Mouse (Mus musculus): Measurements from ENCODE around the gene Gm5294. TPM values are rescaled to one million over a fixed set of nuclear protein-coding genes. Genes with fewer than 3 reads are reported as not detected.

Gene Gm5294
- polyA plus RNA-seq (2015; fragmentation: Nextera tagmentation; extraction: Ambion mirVana), result not detected in 2 replicates

GRCm38 (mm10) chr5:138819780-138820179 is at the start of gene Gm5294:
Gene Gm5294 (plus strand): TSS chr5:138820080.
- no peaks in the 10 kb centered on the region for H3K4me1 ChIP-seq (ENCODE audit: control insufficient read depth, insufficient read depth, low read length)
- no peak within 1 kb of the TSS for H3K27ac ChIP-seq (ENCODE audit: low read length)
- peak within 1 kb of the TSS; percentile 43 for H3K4me3 ChIP-seq (replicated peaks; ENCODE audit: low read length)
- ATAC-seq (ENCODE audit: insufficient read depth, low FRiP score), result no peak
- H3K4me2 ChIP-seq (ENCODE audit: low read depth, low read length), result peak within 1 kb of the TSS; percentile 54
- WGBS, result 18% methylated on average over 21 of the region's 21 CpGs
- H3K9me3 ChIP-seq (replicated peaks; ENCODE audit: control insufficient read depth, low read length), result 0 out of 2 replicates have a peak, but pooled peaks cover 5% of the 10 kb centered on the region
- H3K9ac ChIP-seq (ENCODE audit: low read length), result peak within 1 kb of the TSS; percentile 13; the same call in 1 of the 2 replicates
- H3K27me3 ChIP-seq (ENCODE audit: control insufficient read depth, insufficient read depth, low read length), result peaks cover 47% of the 10 kb centered on the region
- H3K36me3 ChIP-seq (ENCODE audit: control insufficient read depth, insufficient read depth, low read length), result no peaks in the 10 kb centered on the region

GRCm38 (mm10) chr5:138775096-138775495 is 44.8 kb upstream of the Gm5294 start:
- 92% methylated on average over 5 of the region's 5 CpGs for WGBS
- H3K27ac ChIP-seq (ENCODE audit: low read length), result no peak overlapping the region
- peaks cover 7% of the 10 kb centered on the region; the same call in 1 of the 2 replicates for H3K4me1 ChIP-seq (ENCODE audit: control insufficient read depth, insufficient read depth, low read length)
- H3K36me3 ChIP-seq (ENCODE audit: control insufficient read depth, insufficient read depth, low read length), result no peaks in the 10 kb centered on the region
- ATAC-seq (ENCODE audit: insufficient read depth, low FRiP score), result no peak
- H3K27me3 ChIP-seq (ENCODE audit: control insufficient read depth, insufficient read depth, low read length), result no peaks in the 10 kb centered on the region
- H3K4me2 ChIP-seq (ENCODE audit: low read depth, low read length), result no peak overlapping the region
- H3K9ac ChIP-seq (ENCODE audit: low read length), result no peak overlapping the region
- no peak overlapping the region for H3K4me3 ChIP-seq (replicated peaks; ENCODE audit: low read length)
- H3K9me3 ChIP-seq (replicated peaks; ENCODE audit: control insufficient read depth, low read length), result no peaks in the 10 kb centered on the region

GRCm38 (mm10) chr5:138776346-138776745 is 43.5 kb upstream of the Gm5294 start:
- Histone ChIP-seq H3K4me1 (ENCODE audit: control insufficient read depth, insufficient read depth, low read length) (peaks cover 7% of the 10 kb centered on the region; the same call in 1 of the 2 replicates), H3K9me3 (replicated peaks; ENCODE audit: control insufficient read depth, low read length) (no peaks in the 10 kb centered on the region), H3K4me2 (ENCODE audit: low read depth, low read length) (no peak overlapping the region), H3K27ac (ENCODE audit: low read length) (no peak overlapping the region), H3K9ac (ENCODE audit: low read length) (no peak overlapping the region), H3K36me3 (ENCODE audit: control insufficient read depth, insufficient read depth, low read length) (no peaks in the 10 kb centered on the region), H3K27me3 (ENCODE audit: control insufficient read depth, insufficient read depth, low read length) (no peaks in the 10 kb centered on the region), H3K4me3 (replicated peaks; ENCODE audit: low read length) (no peak overlapping the region)
- 45% methylated on average over 1 of the region's 1 CpGs for WGBS
- no peak for ATAC-seq (ENCODE audit: insufficient read depth, low FRiP score)

DNA sequence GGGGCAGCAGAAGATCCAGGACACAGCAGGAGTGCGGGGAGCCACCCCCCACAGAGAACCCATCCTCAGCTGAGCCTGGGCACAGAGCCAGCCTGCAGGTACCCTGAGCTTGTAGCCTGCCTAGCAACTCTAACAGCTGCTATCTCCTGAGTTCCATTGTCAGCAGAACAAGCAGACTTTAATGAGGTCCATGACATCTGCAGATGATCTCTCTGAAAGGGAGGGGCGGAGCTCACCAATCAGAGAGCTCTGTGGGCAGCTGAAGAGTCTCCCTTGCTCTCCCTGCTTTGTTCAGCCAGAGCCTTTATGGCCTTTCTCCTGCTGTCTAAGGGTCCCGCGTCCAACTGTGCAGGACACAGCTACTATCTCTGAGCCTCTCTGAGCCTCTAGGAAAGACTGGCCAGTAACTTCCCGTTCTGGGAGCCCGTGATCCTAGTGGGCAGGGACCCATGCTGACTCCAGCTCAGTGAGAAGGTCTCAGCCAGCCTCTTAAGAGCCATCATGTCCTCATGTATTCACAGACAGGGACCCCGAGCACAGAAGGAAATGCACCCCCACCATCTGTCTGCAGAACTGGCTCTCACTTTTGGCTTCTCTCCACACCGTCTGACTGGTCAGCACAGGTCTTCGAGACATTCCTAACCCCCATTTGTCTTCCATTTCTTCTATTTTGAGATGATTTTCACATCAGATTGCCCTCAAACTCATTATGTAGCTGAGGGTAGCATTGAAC is 41.0 kb upstream of the Gm5294 start:
- Histone ChIP-seq H3K4me2 (ENCODE audit: low read depth, low read length) (no peak overlapping the region), H3K27me3 (ENCODE audit: control insufficient read depth, insufficient read depth, low read length) (no peaks in the 10 kb centered on the region), H3K4me3 (replicated peaks; ENCODE audit: low read length) (no peak overlapping the region), H3K27ac (ENCODE audit: low read length) (no peak overlapping the region), H3K9me3 (replicated peaks; ENCODE audit: control insufficient read depth, low read length) (no peaks in the 10 kb centered on the region), H3K9ac (ENCODE audit: low read length) (no peak overlapping the region), H3K4me1 (ENCODE audit: control insufficient read depth, insufficient read depth, low read length) (peaks cover 7% of the 10 kb centered on the region; the same call in 1 of the 2 replicates), H3K36me3 (ENCODE audit: control insufficient read depth, insufficient read depth, low read length) (no peaks in the 10 kb centered on the region)
- 63% methylated on average over 9 of the region's 9 CpGs for WGBS
- ATAC-seq (ENCODE audit: insufficient read depth, low FRiP score), result peak; percentile 11; the same call in 1 of the 2 replicates

DNA sequence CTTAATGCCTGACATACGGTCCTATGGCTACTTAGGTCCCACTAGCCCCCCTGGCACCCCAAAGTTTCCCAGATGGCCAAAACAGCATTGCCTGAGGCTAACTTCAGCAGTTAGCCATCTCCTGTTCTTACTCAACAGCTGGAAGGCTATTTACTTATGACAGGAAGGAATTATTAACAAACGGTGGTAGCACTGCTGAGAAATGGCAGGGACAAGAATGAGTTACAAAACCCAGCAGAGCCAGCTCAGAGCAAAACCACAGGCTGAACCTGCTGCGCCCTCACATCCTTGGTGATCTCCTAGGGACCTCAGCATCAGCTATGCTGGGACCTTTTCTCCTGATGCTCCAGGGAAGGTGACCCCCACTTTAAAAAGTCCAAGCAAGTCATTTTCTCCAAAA is 40.2 kb upstream of the Gm5294 start:
- 56% methylated on average over 3 of the region's 3 CpGs for WGBS
- no peak overlapping the region for H3K4me3 ChIP-seq (replicated peaks; ENCODE audit: low read length)
- H3K9ac ChIP-seq (ENCODE audit: low read length), result no peak overlapping the region
- H3K36me3 ChIP-seq (ENCODE audit: control insufficient read depth, insufficient read depth, low read length), result no peaks in the 10 kb centered on the region
- ATAC-seq (ENCODE audit: insufficient read depth, low FRiP score), result no peak
- no peaks in the 10 kb centered on the region for H3K27me3 ChIP-seq (ENCODE audit: control insufficient read depth, insufficient read depth, low read length)
- H3K9me3 ChIP-seq (replicated peaks; ENCODE audit: control insufficient read depth, low read length), result no peaks in the 10 kb centered on the region
- no peak overlapping the region for H3K27ac ChIP-seq (ENCODE audit: low read length)
- H3K4me2 ChIP-seq (ENCODE audit: low read depth, low read length), result no peak overlapping the region
- H3K4me1 ChIP-seq (ENCODE audit: control insufficient read depth, insufficient read depth, low read length), result peaks cover 7% of the 10 kb centered on the region; the same call in 1 of the 2 replicates

DNA sequence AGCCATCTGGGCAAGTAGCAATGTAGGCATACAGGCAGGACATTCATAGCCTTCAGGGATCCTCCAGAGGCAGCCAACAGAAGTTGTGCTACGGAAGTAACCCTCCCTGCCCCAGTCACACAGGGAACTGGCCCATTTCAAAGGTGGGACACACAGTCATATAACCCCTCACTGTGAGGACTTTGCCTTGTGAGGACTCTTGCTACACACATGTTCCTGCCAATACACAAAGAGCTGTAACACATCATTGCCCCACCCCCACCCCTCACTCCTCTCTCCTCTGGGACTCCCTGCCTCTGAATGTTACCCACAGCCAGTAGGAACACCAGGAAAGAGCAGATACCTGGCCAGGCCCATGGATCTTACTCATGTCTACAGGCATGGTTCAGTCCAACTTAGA is 37.2 kb upstream of the Gm5294 start:
- Histone ChIP-seq H3K4me2 (ENCODE audit: low read depth, low read length) (no peak overlapping the region), H3K27ac (ENCODE audit: low read length) (no peak overlapping the region), H3K4me3 (replicated peaks; ENCODE audit: low read length) (no peak overlapping the region), H3K9ac (ENCODE audit: low read length) (no peak overlapping the region), H3K36me3 (ENCODE audit: control insufficient read depth, insufficient read depth, low read length) (no peaks in the 10 kb centered on the region), H3K27me3 (ENCODE audit: control insufficient read depth, insufficient read depth, low read length) (no peaks in the 10 kb centered on the region), H3K4me1 (ENCODE audit: control insufficient read depth, insufficient read depth, low read length) (peaks cover 7% of the 10 kb centered on the region; the same call in 1 of the 2 replicates), H3K9me3 (replicated peaks; ENCODE audit: control insufficient read depth, low read length) (no peaks in the 10 kb centered on the region)
- 91% methylated on average over 1 of the region's 1 CpGs for WGBS
- no peak for ATAC-seq (ENCODE audit: insufficient read depth, low FRiP score)

DNA sequence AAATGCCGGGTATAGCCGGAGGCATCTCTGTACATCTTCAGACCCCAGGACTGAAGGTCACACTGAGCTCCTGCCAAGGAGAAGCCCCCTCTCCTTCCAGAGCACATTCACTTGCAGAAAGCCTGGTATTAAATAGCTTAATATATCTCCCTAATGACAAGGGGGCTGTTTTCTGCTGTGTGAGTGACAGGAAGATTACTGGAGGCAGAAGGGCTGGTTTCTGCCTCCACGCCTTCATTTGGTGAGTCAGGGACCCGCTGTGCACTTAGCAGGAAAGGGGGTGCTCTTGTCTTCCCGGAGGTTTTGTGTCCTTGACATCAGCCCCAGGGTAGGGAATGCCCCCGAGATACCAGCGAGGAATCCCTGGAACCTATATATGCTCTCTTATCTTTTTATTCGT is 36.7 kb upstream of the Gm5294 start:
- no peaks in the 10 kb centered on the region for H3K27me3 ChIP-seq (ENCODE audit: control insufficient read depth, insufficient read depth, low read length)
- peaks cover 7% of the 10 kb centered on the region; the same call in 1 of the 2 replicates for H3K4me1 ChIP-seq (ENCODE audit: control insufficient read depth, insufficient read depth, low read length)
- no peaks in the 10 kb centered on the region for H3K36me3 ChIP-seq (ENCODE audit: control insufficient read depth, insufficient read depth, low read length)
- WGBS, result 75% methylated on average over 8 of the region's 8 CpGs
- H3K27ac ChIP-seq (ENCODE audit: low read length), result no peak overlapping the region
- H3K9ac ChIP-seq (ENCODE audit: low read length), result no peak overlapping the region
- no peak overlapping the region for H3K4me3 ChIP-seq (replicated peaks; ENCODE audit: low read length)
- no peak for ATAC-seq (ENCODE audit: insufficient read depth, low FRiP score)
- H3K4me2 ChIP-seq (ENCODE audit: low read depth, low read length), result no peak overlapping the region
- H3K9me3 ChIP-seq (replicated peaks; ENCODE audit: control insufficient read depth, low read length), result no peaks in the 10 kb centered on the region

GRCm38 (mm10) chr5:138785986-138786515 is 33.8 kb upstream of the Gm5294 start:
- Histone ChIP-seq H3K27me3 (ENCODE audit: control insufficient read depth, insufficient read depth, low read length) (no peaks in the 10 kb centered on the region), H3K9me3 (replicated peaks; ENCODE audit: control insufficient read depth, low read length) (no peaks in the 10 kb centered on the region), H3K4me3 (replicated peaks; ENCODE audit: low read length) (no peak overlapping the region), H3K4me2 (ENCODE audit: low read depth, low read length) (no peak overlapping the region), H3K36me3 (ENCODE audit: control insufficient read depth, insufficient read depth, low read length) (no peaks in the 10 kb centered on the region), H3K4me1 (ENCODE audit: control insufficient read depth, insufficient read depth, low read length) (no peaks in the 10 kb centered on the region), H3K9ac (ENCODE audit: low read length) (no peak overlapping the region), H3K27ac (ENCODE audit: low read length) (no peak overlapping the region)
- no peak for ATAC-seq (ENCODE audit: insufficient read depth, low FRiP score)
- 87% methylated on average over 3 of the region's 3 CpGs for WGBS

GRCm38 (mm10) chr5:138787648-138788047 is 32.2 kb upstream of the Gm5294 start:
- ATAC-seq (ENCODE audit: insufficient read depth, low FRiP score), result no peak
- Histone ChIP-seq H3K9ac (ENCODE audit: low read length) (no peak overlapping the region), H3K9me3 (replicated peaks; ENCODE audit: control insufficient read depth, low read length) (no peaks in the 10 kb centered on the region), H3K36me3 (ENCODE audit: control insufficient read depth, insufficient read depth, low read length) (no peaks in the 10 kb centered on the region), H3K4me3 (replicated peaks; ENCODE audit: low read length) (no peak overlapping the region), H3K4me1 (ENCODE audit: control insufficient read depth, insufficient read depth, low read length) (no peaks in the 10 kb centered on the region), H3K27me3 (ENCODE audit: control insufficient read depth, insufficient read depth, low read length) (no peaks in the 10 kb centered on the region), H3K4me2 (ENCODE audit: low read depth, low read length) (no peak overlapping the region), H3K27ac (ENCODE audit: low read length) (no peak overlapping the region)
- WGBS, result 83% methylated on average over 7 of the region's 7 CpGs
